Mouse (Mus musculus): ENCODE measurements at regions not wholly inside any gene's neighbourhood (a gene's known extent, or its start where the extent isn't known, plus 50 kb on each side); places are given as distances from the start of the nearest gene placed in this dataset.
A peak's percentile ranks its signal among the peaks of the same experiment; 100 is the strongest.

DNA sequence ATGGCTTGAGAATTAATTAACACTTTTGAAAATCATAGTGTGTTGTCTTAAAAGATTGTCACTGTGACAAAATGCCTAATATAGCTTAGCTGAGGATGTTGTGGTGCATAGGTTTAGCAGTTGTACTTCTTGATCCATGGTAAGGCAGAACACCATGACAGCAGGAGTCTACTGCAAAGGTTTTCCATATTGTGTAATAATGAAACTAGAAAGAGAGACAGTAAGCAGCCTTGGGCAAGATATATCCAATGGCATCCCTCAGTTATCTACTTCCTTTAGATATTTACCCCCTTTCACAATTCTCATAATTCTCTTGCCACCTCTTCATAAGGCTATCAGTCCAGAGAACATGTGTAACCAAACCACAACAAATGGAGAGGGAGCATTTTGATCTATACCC is 236.6 kb upstream of the Tle1 start:
- TF ChIP-seq CTCF (IDR thresholded peaks at IDR 0.05): no peak
- H3K4me3 ChIP-seq: no peak overlapping the region
- DNase-seq: no peak
- no peak overlapping the region for H3K27ac ChIP-seq
- intact Hi-C loops (cut with DNase I): no loop called here

DNA sequence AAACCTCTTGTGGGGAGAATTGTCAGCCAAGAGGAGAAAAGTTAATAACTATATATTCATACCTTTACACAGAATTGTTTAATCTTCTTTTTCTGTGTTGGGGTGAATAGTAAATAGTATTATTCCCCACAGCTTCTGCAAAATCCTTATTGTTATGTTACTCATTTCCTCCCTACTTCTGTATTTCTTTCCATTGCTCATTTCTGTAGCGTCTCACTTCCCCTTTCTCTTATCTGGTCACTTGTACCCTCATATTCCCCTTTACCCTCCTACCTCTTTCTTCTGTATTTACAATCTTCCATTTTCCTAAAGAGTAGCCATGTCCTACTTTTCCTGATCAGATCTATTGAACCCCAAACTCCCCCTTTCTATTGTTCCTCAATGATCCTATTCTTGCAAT is 224.6 kb upstream of the Tle1 start:
- TF ChIP-seq CTCF (IDR thresholded peaks at IDR 0.05): no peak

DNA sequence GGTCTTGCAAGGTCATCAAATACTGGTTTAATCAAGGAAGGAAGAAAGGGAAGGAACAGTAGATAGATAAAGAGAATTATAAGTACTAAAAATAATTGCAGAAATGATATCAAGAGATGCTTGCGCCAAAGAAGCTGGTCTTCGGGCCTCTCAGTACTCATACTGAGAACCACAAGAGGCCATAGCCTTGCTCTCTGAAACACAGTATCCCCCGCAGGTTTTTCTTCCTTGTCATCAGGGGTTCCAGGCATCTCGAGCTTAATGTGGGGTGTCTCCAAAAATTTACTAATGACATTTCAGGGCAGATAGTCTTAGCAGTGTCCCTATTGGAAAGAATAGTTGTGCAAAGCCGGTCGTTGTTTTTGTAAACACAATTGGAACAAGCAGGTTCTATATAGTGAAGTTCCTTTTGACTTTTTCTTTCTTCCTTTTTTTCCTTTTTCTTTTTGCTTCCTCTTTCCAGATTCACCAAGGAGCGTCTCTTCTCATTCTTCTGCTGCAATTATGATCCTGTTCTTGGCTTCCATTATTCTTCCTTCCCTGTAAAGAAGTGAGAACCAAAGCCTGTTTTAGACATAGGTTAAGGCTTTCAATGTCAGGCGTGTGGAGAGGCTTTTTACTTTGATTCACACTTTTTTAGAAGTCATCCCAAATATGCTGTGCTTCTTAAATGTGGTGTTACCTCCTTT is 211.5 kb upstream of the Tle1 start:
- no peak overlapping the region for H3K4me3 ChIP-seq
- intact Hi-C loops (cut with DNase I): no loop called here
- H3K27ac ChIP-seq: no peak overlapping the region
- no peak for DNase-seq
- TF ChIP-seq CTCF (IDR thresholded peaks at IDR 0.05): no peak

More for the DNA sequence above, 224.6 kb upstream of the Tle1 start:
- intact Hi-C loops (cut with DNase I): no loop called here
- H3K27ac ChIP-seq: no peak overlapping the region
- no peak overlapping the region for H3K4me3 ChIP-seq
- no peak for DNase-seq

DNA sequence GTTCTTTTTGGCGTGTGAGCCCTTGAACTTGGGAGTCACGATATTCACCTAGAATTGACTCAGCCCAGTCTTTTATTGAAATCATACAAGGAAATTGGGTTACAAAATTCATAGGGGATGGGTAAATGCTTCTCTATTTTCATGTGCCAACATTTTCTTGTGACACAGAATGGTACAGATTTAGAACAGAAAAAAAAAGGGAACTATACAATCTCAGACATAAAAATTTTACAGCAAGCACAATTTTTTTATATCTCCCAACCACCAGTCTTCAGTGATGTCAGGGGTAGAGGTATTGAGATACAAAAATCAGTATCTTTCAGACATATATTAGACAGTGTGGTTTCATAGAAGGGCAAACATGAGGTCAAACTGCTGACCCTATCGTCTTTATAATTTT is 210.6 kb upstream of the Tle1 start:
- Histone ChIP-seq H3K4me3 (no peak overlapping the region), H3K27ac (no peak overlapping the region)
- intact Hi-C loops (cut with DNase I): no loop called here
- no peak for DNase-seq
- TF ChIP-seq CTCF (IDR thresholded peaks at IDR 0.05): no peak

DNA sequence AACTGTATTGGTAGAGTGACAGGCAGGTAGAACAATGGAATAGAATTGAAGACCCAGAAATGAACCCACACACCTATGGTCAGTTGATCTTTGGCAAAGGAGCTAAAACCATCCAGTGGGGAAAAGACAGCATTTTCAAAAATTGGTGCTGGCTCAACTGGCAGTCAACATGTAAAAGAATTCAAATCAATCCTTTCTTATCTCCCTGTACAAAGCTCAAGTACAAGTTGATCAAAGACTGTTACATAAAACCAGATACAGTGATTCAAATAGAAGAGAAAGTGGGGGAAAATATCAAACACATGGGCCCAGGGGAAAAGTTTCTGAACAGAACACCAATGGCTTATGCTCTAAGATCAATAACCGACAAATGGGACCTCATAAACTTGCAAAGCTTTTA is 200.0 kb upstream of the Tle1 start:
- Histone ChIP-seq H3K27ac (no peak overlapping the region), H3K4me3 (no peak overlapping the region)
- TF ChIP-seq CTCF (IDR thresholded peaks at IDR 0.05): no peak
- intact Hi-C loops (cut with DNase I): no loop called here
- DNase-seq: no peak

DNA sequence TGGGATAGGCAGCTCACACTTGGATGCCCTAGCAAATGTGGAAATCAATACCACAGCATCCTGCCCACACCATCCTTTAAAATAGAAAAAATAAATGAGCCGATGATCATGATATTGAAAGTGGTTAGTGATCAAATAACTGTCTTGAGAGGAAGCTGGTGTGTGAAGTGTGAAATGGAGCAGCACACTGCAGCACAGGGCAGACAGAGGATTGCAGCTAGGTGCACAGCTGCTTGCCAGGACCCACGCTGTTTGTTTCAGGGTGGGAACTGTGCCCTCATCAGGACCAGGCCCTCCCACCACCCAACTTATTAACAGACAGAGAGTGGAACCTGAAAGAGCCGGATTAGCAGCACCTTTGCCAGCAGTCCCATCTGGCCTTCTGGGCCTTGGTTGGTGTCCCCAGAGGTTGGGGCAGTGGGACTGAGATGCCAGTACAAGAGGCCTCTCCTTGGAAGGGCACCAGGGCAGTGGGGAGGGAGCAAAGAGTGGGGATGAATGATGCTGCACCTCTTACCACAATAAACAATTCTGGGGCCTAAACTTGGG is 191.2 kb upstream of the Tle1 start:
- no peak for TF ChIP-seq CTCF (IDR thresholded peaks at IDR 0.05)
- no peak for DNase-seq
- H3K4me3 ChIP-seq: no peak overlapping the region
- no peak overlapping the region for H3K27ac ChIP-seq
- intact Hi-C loops (cut with DNase I): no loop called here

DNA sequence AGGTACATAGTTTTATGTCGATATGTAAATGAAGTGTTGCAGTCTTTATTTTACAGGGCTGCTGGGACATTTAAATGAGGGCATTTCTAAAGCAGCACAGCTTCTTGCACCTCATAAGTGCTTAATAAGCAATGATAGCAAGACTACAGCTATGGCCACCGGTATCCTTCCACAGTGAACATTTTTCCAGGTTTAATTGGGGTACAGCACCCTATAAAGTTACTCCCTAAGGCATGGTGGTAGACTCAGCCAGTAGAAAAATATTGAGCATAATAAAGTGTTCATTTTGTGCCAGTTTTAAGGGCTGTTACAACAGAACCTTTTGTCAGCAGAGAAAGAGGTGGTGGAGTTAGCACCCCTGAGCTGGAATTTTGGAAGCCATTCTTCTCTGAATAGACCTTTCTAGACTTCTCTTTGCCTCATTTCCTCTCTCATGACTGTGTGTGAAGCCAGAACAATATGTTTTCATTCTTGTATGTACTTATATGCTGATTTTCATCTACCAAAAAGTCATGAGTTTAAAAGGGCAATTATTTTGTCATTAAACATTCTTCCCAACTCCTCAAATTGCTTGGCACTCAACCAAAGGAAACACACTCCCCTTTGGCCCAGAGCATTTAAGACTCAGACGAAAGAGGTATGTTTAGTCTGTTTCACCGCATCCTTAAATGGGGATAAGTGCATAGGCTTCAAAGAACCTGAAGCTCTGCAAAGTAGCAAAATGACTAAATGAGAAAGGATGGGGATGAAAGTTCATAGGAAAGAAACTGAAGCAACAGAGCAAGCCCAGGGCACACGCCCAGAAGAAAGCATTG is 189.3 kb upstream of the Tle1 start:
- no peak for DNase-seq
- H3K27ac ChIP-seq: no peak overlapping the region

DNA sequence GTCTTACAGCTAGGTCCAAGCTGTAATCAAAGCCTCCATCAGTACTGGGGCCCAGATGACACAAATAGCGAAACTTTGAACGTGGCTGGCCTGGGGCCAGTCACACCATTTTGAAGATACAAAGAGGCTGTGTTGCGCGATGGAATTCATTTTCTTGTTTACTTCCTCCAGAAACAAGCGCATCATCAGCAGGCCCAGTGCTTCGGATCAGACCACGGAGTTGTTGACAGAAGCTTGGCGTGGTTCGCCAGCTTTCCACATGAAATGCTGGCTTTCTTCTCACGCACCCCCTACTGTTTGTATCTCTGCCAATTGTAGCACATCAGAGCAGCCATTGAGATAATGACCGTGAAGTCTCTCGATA is 184.2 kb upstream of the Tle1 start:
- peak; percentile 41 for DNase-seq
- H3K4me3 ChIP-seq: no peak overlapping the region
- intact Hi-C loops (cut with DNase I): no loop called here
- TF ChIP-seq CTCF (IDR thresholded peaks at IDR 0.05): no peak
- H3K27ac ChIP-seq: no peak overlapping the region

More for the DNA sequence above, 189.3 kb upstream of the Tle1 start:
- H3K4me3 ChIP-seq: no peak overlapping the region
- no peak for TF ChIP-seq CTCF (IDR thresholded peaks at IDR 0.05)
- intact Hi-C loops (cut with DNase I): no loop called here

DNA sequence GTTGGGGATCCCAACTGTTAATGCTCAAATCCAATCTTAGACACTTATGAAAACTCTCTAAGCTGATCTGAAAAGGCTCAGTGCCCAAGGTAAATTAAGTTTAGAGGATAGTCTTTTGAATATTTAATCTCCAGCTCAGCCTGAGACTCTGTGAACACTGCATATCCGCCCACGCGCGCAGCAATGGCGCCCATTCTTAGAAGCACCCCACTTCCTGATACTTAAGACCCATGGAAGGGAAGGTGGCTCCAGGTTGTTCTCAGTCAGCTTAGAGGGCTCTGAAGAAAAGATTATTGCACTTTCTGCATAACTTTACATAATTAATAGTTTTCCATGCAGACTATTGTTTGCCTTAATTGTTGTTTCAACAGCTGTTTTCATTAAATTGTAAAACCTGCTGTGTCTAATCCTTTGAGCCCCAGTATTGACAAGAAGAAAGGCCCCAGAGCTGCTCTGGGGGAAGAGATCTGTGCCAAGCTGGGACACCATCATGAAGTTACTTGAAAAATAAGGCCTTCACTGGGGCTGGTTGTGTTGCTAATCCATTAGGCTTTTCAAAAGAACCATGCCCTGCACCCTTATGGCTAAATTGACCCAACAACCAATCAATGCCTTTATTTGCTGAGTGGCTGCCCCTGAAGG is 183.7 kb upstream of the Tle1 start:
- intact Hi-C loops (cut with DNase I): no loop called here
- no peak for DNase-seq
- TF ChIP-seq CTCF (IDR thresholded peaks at IDR 0.05): no peak
- Histone ChIP-seq H3K4me3 (no peak overlapping the region), H3K27ac (no peak overlapping the region)

DNA sequence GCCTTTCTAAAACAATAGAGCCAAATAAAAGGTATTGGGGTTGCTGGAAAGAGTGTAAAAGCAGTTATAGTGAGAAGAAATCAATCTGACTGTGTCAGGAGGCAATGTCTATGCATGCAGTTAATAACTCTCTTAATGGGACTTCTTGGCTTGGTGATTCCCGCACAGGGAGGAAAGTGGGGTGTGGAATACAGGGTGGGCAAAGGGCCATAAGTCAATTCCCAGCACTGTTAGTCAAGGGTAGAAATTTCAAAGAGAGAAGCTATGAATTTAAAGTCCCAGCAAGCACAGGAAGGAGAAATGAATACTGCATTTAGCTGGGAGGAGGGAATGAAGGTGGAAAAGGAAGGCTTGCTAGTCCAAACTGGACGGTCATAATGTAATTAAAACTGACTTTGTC is 183.0 kb upstream of the Tle1 start:
- intact Hi-C loops (cut with DNase I): no loop called here
- Histone ChIP-seq H3K4me3 (no peak overlapping the region), H3K27ac (no peak overlapping the region)
- TF ChIP-seq CTCF (IDR thresholded peaks at IDR 0.05): no peak
- no peak for DNase-seq

DNA sequence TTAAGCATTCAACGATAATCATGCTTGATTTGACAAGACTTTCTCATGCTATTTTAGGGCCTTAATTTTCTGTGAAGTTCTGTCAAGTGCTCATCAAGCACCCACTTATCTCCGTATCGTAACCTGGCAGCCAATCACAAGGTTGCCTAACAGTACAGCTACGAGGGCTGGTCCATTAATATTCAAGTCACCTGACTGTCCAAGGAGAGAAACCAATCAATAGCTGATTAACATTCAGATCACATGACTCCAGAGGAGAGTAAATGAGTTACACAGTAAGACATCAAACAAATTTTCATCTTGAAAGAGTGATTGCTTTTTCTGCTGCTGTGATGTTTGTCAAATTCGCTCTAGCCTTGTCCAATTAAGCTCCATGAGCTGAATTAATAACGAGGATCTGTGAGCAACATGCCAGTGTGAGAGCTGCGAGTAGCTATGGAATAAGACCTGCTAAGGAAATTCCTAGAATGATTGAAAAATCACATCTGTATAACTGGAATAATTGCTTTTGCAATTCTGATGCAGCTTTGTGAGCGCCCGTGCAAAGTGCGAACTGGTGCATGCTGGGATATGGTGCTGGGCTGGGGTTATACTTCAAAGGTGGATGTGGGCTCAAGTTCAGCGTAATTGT is 181.9 kb upstream of the Tle1 start:
- Histone ChIP-seq H3K4me3 (no peak overlapping the region), H3K27ac (no peak overlapping the region)
- no peak for DNase-seq
- no peak for TF ChIP-seq CTCF (IDR thresholded peaks at IDR 0.05)
- intact Hi-C loops (cut with DNase I): no loop called here

DNA sequence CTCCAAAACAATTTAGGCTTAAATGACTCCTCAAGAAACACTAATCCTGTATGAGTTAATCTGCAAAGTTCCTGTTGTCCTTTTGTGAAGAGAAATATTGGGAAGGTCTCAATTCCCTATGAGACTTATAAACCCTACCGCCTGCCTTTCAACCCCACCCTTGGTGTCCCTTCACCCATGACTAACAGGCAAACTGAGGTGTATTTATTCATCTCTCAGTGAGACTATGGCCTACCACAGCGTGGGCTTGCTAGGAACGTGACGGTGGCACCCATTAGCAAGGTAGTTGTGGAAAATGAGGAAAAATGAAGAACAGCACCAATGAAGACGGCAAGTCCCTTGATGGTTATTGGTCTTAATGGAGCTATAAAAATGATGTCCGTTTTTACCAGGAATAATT is 181.0 kb upstream of the Tle1 start:
- intact Hi-C loops (cut with DNase I): no loop called here
- DNase-seq: no peak
- no peak overlapping the region for H3K27ac ChIP-seq
- H3K4me3 ChIP-seq: no peak overlapping the region
- no peak for TF ChIP-seq CTCF (IDR thresholded peaks at IDR 0.05)

DNA sequence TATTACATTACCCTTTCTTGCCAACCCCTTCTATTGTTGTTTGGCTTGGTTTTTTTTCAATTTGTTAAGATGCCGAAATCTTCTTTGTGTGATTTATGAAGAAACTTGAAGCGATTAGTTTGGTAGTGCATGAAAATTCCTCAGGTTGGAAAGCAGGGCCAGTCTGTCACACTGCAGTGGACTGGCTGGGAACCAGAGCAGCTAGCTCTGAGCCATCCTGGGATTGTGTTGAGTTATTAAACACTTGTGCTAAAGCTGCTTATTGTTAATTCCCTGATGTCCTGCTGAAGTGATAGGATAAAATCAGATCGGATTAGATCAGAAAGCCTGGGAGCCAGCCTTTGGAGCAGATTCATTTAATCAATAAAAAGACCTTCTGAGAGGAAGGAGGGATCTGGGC is 180.4 kb upstream of the Tle1 start:
- no peak for TF ChIP-seq CTCF (IDR thresholded peaks at IDR 0.05)
- H3K27ac ChIP-seq: no peak overlapping the region
- intact Hi-C loops (cut with DNase I): no loop called here
- DNase-seq: no peak
- no peak overlapping the region for H3K4me3 ChIP-seq
